13 mouse cellular contexts compared by ENCODE assay signal in the genomic region with DNA sequence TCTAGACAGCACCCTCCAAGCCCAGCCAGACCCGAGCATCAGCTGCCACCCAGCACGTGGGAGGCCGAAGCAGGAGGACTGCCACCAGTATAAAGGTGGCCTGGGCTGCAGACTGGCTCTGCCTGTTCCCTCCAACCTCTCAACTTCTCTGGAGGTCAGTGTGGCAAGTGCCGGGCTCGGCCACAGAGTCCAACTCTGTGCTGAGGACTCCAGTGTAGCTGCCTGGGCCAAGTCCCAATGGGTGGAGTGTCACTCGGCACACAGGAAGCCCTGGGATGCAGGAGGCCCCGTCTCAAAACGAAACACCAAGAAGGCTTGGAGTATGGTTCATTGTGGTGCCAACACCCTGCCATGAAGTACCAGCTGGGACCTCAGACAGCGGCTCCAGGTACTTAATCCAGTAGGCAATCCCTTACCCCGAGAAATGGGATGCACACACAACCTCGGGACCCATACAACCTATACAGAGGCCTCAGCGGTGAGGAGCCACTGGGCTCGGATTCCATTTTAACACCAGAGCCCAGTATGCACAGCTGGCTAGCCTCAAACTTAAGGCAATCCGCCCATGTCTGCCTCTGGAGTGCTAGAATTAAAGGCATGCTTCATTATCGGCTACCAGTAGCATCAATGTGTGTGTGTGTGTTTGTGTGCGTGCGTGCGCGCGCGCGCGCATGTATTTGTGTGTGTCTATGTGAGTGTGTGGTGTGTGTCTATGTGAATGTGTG. TPM values are rescaled to one million over a fixed set of nuclear protein-coding genes. Genes with fewer than 3 reads are reported as not detected.
DNase-seq lines count a peak whose midpoint lies in the region; ATAC-seq and TF ChIP-seq lines count a peak whose summit lies in the region.
"Had no signal": no experiment of that assay in that cellular context is flagged by ENCODE, and none has a peak within 500 bp of the region (broad histone marks: within the 10 kb centered on the region; RNA-seq: fewer than 3 reads in every experiment).

No protein-coding gene starts in this region.

- H3K9ac ChIP-seq in kidney, embryonic 15.5 days = 0 out of 2 replicates have a peak overlapping the region, but pooled peaks have one; percentile 1
- peak overlapping the region; percentile 50 for H3K9ac ChIP-seq in neural tube, embryonic 13.5 days
- H3K9ac ChIP-seq in neural tube, embryonic 15.5 days (replicated peaks) = no peak overlapping the region; the same call in 1 of the 2 replicates

- TF ChIP-seq POLR2A in cerebellum, adult 2 months (IDR thresholded peaks at IDR 0.05; ENCODE audit: borderline replicate concordance, insufficient read depth, low read length) = no peak

- H3K4me2 ChIP-seq in kidney, embryonic 15.5 days = no peak overlapping the region
- no peak overlapping the region for H3K4me2 ChIP-seq in neural tube, embryonic 13.5 days
- H3K4me2 ChIP-seq in neural tube, embryonic 15.5 days = no peak overlapping the region

- WGBS in cerebellum, adult 2 months = 62% methylated on average over 23 of the region's 23 CpGs
- 91% methylated on average over 23 of the region's 23 CpGs for WGBS in kidney, embryonic 15.5 days
- 93% methylated on average over 23 of the region's 23 CpGs for WGBS in neural tube, embryonic 13.5 days
- 95% methylated on average over 23 of the region's 23 CpGs for WGBS in neural tube, embryonic 15.5 days

- TF ChIP-seq CTCF in cerebellum, adult 2 months (IDR thresholded peaks at IDR 0.05; ENCODE audit: borderline replicate concordance, insufficient read depth, low read depth, low read length) = no peak

- peaks cover 22% of the 10 kb centered on the region for H3K36me3 ChIP-seq in kidney, embryonic 15.5 days
- 0 out of 2 replicates have a peak, but pooled peaks cover 8% of the 10 kb centered on the region for H3K36me3 ChIP-seq in neural tube, embryonic 13.5 days
- H3K36me3 ChIP-seq in neural tube, embryonic 15.5 days = no peaks in the 10 kb centered on the region

- no peaks in the 10 kb centered on the region for H3K9me3 ChIP-seq in kidney, embryonic 15.5 days (replicated peaks)
- H3K9me3 ChIP-seq in neural tube, embryonic 13.5 days = no peaks in the 10 kb centered on the region
- no peaks in the 10 kb centered on the region for H3K9me3 ChIP-seq in neural tube, embryonic 15.5 days (replicated peaks)
- H3K9me3 ChIP-seq: forebrain, embryonic 10.5 days; G1E had no signal

- H3K27ac ChIP-seq in cerebellum, adult 2 months (ENCODE audit: insufficient read depth, low read length) = peak overlapping the region; percentile 42; the same call in 1 of the 2 replicates
- H3K27ac ChIP-seq in kidney, embryonic 15.5 days = no peak overlapping the region
- H3K27ac ChIP-seq in neural tube, embryonic 13.5 days (replicated peaks) = no peak overlapping the region
- H3K27ac ChIP-seq in neural tube, embryonic 15.5 days (replicated peaks) = no peak overlapping the region
- H3K27ac ChIP-seq: forebrain, embryonic 10.5 days had no signal

- H3K4me3 ChIP-seq in cerebellum, adult 2 months (replicated peaks; ENCODE audit: insufficient read depth, low read depth, low read length) = peak overlapping the region; percentile 7
- no peak overlapping the region for H3K4me3 ChIP-seq in kidney, embryonic 15.5 days (replicated peaks)
- no peak overlapping the region for H3K4me3 ChIP-seq in neural tube, embryonic 13.5 days
- H3K4me3 ChIP-seq in neural tube, embryonic 15.5 days (replicated peaks) = no peak overlapping the region
- H3K4me3 ChIP-seq: forebrain, embryonic 10.5 days had no signal

- DNase-seq in cerebellum, adult 2 months = no peak
- no peak for DNase-seq in cerebellum, postnatal 36 days
- no peak for DNase-seq in kidney, adult 9 months
- no peak for DNase-seq in frontal cortex, postnatal 14 days (ENCODE audit: low spot score in 2 of 2)
- DNase-seq in spleen, postnatal 14 days (ENCODE audit: low spot score in 2 of 2) = no peak
- DNase-seq: gastrocnemius, postnatal 10 days; kidney, adult 18-20 months had no signal

- no peak for ATAC-seq in kidney, embryonic 15.5 days (replicated peaks; ENCODE audit: low FRiP score)
- no peak for ATAC-seq in neural tube, embryonic 13.5 days (ENCODE audit: low read depth)
- ATAC-seq in neural tube, embryonic 15.5 days (ENCODE audit: low FRiP score) = no peak
- ATAC-seq: lung, postnatal 0 days had no signal

- no peaks in the 10 kb centered on the region for H3K27me3 ChIP-seq in cerebellum, adult 2 months (ENCODE audit: control insufficient read depth, insufficient read depth, low read length)
- H3K27me3 ChIP-seq in kidney, embryonic 15.5 days = no peaks in the 10 kb centered on the region
- no peaks in the 10 kb centered on the region for H3K27me3 ChIP-seq in neural tube, embryonic 13.5 days
- H3K27me3 ChIP-seq in neural tube, embryonic 15.5 days (replicated peaks) = no peaks in the 10 kb centered on the region

- peaks cover 50% of the 10 kb centered on the region for H3K4me1 ChIP-seq in cerebellum, adult 2 months (ENCODE audit: control insufficient read depth, insufficient read depth, low read length)
- H3K4me1 ChIP-seq in kidney, embryonic 15.5 days = peaks cover 32% of the 10 kb centered on the region
- H3K4me1 ChIP-seq in neural tube, embryonic 13.5 days (replicated peaks) = peaks cover 37% of the 10 kb centered on the region
- H3K4me1 ChIP-seq in neural tube, embryonic 15.5 days = peaks cover 47% of the 10 kb centered on the region

RNA-seq across cellular contexts. Expression of gene Sgta, which starts 2.4 kb away (rescaled TPM):
- polyA plus RNA-seq in cerebellum, adult 2 months (2012; rRNA removed) = 231 and 240 TPM in 2 replicates
- 201 and 226 TPM in 2 replicates for polyA plus RNA-seq in kidney, embryonic 15.5 days (2015; fragmentation: Nextera tagmentation; extraction: Ambion mirVana)
- 283 and 286 TPM in 2 replicates for polyA plus RNA-seq in neural tube, embryonic 13.5 days (2015; fragmentation: Nextera tagmentation; extraction: Ambion mirVana)
- polyA plus RNA-seq in neural tube, embryonic 15.5 days (2015; fragmentation: Nextera tagmentation; extraction: Ambion mirVana) = 290 and 298 TPM in 2 replicates

RNA-seq across cellular contexts. Expression of gene Thop1, which starts 12.3 kb away (rescaled TPM):
- polyA plus RNA-seq in cerebellum, adult 2 months (2012; rRNA removed) = 54.7 and 55.3 TPM in 2 replicates
- 62.5 and 67.4 TPM in 2 replicates for polyA plus RNA-seq in kidney, embryonic 15.5 days (2015; fragmentation: Nextera tagmentation; extraction: Ambion mirVana)
- polyA plus RNA-seq in neural tube, embryonic 13.5 days (2015; fragmentation: Nextera tagmentation; extraction: Ambion mirVana) = 47.4 and 48.4 TPM in 2 replicates
- polyA plus RNA-seq in neural tube, embryonic 15.5 days (2015; fragmentation: Nextera tagmentation; extraction: Ambion mirVana) = 44.3 and 52.9 TPM in 2 replicates

RNA-seq across cellular contexts. Expression of gene Slc39a3, which starts 20.3 kb away (rescaled TPM):
- polyA plus RNA-seq in cerebellum, adult 2 months (2012; rRNA removed) = 75.2 and 77.0 TPM in 2 replicates
- 13.7 and 16.3 TPM in 2 replicates for polyA plus RNA-seq in kidney, embryonic 15.5 days (2015; fragmentation: Nextera tagmentation; extraction: Ambion mirVana)
- polyA plus RNA-seq in neural tube, embryonic 13.5 days (2015; fragmentation: Nextera tagmentation; extraction: Ambion mirVana) = 40.9 and 44.2 TPM in 2 replicates
- polyA plus RNA-seq in neural tube, embryonic 15.5 days (2015; fragmentation: Nextera tagmentation; extraction: Ambion mirVana) = 43.9 and 47.7 TPM in 2 replicates

RNA-seq across cellular contexts. Expression of gene Diras1, which starts 32.1 kb away (rescaled TPM):
- polyA plus RNA-seq in cerebellum, adult 2 months (2012; rRNA removed) = 126 and 136 TPM in 2 replicates
- 0.19 and 0.23 TPM in 2 replicates for polyA plus RNA-seq in kidney, embryonic 15.5 days (2015; fragmentation: Nextera tagmentation; extraction: Ambion mirVana)
- 38.1 and 38.7 TPM in 2 replicates for polyA plus RNA-seq in neural tube, embryonic 13.5 days (2015; fragmentation: Nextera tagmentation; extraction: Ambion mirVana)
- 55.3 and 69.4 TPM in 2 replicates for polyA plus RNA-seq in neural tube, embryonic 15.5 days (2015; fragmentation: Nextera tagmentation; extraction: Ambion mirVana)
- polyA plus RNA-seq: lung, postnatal 0 days had no signal

RNA-seq across cellular contexts. Expression of gene Creb3l3, which starts 41.1 kb away (rescaled TPM):
- 0.33 and 0.41 TPM in 2 replicates for polyA plus RNA-seq in cerebellum, adult 2 months (2012; rRNA removed)
- polyA plus RNA-seq in kidney, embryonic 15.5 days (2015; fragmentation: Nextera tagmentation; extraction: Ambion mirVana) = 0.64 and 0.77 TPM in 2 replicates
- polyA plus RNA-seq in neural tube, embryonic 13.5 days (2015; fragmentation: Nextera tagmentation; extraction: Ambion mirVana) = 0.27 and 0.90 TPM in 2 replicates
- polyA plus RNA-seq in neural tube, embryonic 15.5 days (2015; fragmentation: Nextera tagmentation; extraction: Ambion mirVana) = 0.38 and 0.56 TPM in 2 replicates
- polyA plus RNA-seq: G1E had no signal
